Mouse (Mus musculus) G1E (cell line): ENCODE data around the gene Pycr1.

Experiments
- CTCF ChIP-seq: IDR thresholded peaks from 2 replicates; pipeline ENCODE4 v1.5.1; 2012; ENCODE audit warnings: low read depth, low read length, inconsistent platforms, mixed read lengths
- GATA1 ChIP-seq: IDR thresholded peaks from 2 replicates; pipeline ENCODE4 v1.6.1; 2012; ENCODE audit warnings: borderline replicate concordance, low read length, inconsistent platforms, mixed read lengths
- TAL1 ChIP-seq: conservative IDR thresholded peaks from 2 replicates; pipeline ENCODE4 v1.6.1; 2012; ENCODE audit warnings: low read depth, low read length, inconsistent platforms, mixed read lengths

DNA sequence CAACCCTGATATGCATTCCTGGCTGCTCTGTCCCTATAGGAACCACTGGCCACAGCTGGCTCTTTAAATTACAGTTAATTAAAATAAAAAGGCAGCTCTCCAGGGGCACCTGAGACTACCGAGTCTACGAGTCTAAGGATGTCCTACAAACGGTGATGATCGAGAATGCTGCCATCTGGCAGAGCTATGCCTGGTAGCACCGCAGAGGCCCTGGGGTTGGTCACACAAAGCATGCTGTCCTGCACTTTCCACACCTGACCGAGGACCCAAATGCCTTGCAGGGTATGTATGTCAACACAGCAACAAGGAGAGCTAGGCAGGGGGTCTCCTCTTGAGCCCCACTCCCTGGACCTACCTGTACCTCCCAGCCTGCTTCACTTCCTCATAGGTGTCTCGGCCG lies 29.6 kb downstream of the Pycr1 start:
- TF ChIP-seq TAL1 (no peak), GATA1 (no peak), CTCF (no peak)
